Mouse (Mus musculus) gastrocnemius, postnatal 25 days (tissue): ENCODE results near the gene Cth. TPM values are rescaled to one million over a fixed set of nuclear protein-coding genes. Genes with fewer than 3 reads are reported as not detected.

Experiments used
- total RNA-seq, 2 experiments: library from RNA; stranded (reverse); gene quantifications; 1 replicate in 1 of 2; 2 replicates in 1 of 2; pipeline ENCODE4 v1.2.3; 2021

The Cth gene
- total RNA-seq, 2 experiments from 2014 or later: 2.7 to 3.1 TPM

Other genes starting within 250 kb of the Cth start
- 10 to 100 TPM; 25.1 to 27.1 TPM for gene Ankrd13c, start 22.2 kb upstream of the Cth start, total RNA-seq
- gene Srsf11, start 111.6 kb upstream of the Cth start, total RNA-seq: 10 to 100 TPM; 42.1 to 46.4 TPM
- gene Lrrc40, start 111.6 kb upstream of the Cth start, total RNA-seq: 1 to 10 TPM; 6.4 to 7.0 TPM